Mouse (Mus musculus) layer of hippocampus, adult 8-10 months (tissue): ENCODE results near the gene Stpg4. TPM values are rescaled to one million over a fixed set of nuclear protein-coding genes. Genes with fewer than 3 reads are reported as not detected.

ENCODE experiments used
- DNase-seq, 2 experiments: peaks; one replicate each; pipeline ENCODE4 v3.0.0; 2022; ENCODE audit warnings: low spot score in 2 of 2
- total RNA-seq, 4 experiments: library from RNA; stranded (reverse); gene quantifications; 2 replicates each; pipeline ENCODE4 v1.2.4; 2022

Stpg4 gene
- total RNA-seq, result not detected

DNA sequence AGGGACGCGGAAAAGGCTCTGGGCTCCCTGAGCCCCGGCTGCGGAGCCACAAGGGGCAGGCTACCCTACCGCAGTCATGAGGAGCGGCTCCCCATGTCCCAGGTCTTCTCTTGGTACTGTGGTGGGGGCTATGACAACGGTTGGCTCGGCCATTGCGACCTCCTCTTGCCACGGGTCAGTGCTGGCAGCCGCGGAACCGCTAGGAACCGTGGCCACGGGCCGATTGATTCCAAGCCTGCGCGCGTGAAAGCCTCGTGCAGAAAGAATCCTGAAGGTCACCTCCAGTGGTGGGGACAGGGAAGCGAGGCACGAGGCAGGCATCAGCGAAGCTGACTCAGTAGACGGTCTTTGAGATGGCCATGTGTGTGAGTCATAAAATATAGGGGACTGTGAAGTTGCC lies at the start of gene Stpg4:
Gene Stpg4, minus strand, starts transcription at position 231 of the 400 bp plus-strand sequence.
- DNase-seq, result no peak

DNA sequence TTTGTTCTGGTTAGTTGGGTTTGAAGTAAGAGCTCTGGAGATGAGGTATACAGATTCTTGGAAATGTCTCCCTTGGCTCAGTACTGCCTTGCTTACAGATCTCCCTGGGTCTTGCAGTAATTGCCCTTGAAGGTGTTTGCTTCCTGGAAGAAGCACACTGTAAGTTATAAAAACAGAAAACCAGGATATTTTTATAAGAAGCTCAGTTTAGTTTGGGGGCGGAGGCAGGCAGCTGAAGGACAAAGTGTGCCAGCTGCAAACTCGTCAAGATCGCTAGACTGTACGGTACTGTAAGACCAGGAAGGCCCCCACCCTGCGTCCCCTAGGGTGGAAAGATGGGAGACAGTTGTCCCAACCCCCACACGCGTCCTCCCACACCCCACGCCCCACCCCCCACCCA lies 47.8 kb upstream of the Stpg4 start:
- DNase-seq, result no peak

DNA sequence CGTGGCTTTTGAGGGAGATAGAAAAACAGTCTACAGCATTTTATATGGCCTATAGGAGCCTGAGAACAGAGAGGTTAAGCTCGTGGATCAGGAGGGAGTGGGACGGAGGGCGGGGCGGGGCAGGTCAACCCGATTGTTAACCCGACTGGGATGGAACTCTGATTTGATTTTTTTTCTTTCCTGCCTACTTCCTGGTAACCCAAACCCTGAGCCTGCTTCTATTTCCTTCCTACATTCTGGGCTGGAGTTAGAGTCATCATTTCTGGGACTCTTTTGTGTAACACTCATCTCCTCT lies 46.9 kb upstream of the Stpg4 start:
- no peak for DNase-seq

DNA sequence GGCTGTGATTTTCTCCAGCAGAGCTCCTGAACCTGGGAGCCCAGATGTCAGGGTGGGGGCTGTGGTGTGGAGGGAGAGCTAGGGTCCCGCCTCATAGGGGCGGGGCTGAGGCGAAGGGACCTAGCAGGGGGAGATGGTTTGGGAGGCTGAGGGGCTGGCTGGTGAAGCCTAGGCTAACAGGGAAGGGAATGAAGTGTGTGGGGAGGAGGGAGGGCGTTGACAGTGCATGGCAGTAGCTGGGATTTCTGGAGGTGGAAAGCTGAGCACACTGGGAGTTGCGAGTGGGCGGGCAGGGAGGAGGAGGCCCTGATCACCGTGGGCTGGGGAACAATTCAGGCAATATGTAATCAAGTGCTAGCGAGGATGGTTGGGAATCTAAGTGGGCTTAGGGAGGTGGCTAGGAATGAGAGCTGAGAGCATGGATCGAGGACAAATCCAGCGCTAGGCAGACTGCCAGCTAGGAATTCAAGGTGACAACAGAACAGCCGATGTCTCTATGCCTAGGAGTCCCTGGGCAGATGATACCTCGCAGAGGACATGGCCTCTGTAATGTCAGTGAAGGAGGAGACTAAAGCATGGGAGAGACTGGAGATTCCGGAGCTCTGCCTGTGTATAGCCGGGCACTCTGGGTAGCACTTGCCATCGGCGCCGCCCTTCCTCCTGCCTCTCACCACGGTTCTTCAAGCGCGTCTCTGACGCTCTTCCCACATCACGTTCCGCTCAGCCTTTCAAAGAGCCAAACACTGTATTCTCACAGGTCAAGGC lies 46.4 kb upstream of the Stpg4 start:
- peak; percentile 50 to 67 for DNase-seq

DNA sequence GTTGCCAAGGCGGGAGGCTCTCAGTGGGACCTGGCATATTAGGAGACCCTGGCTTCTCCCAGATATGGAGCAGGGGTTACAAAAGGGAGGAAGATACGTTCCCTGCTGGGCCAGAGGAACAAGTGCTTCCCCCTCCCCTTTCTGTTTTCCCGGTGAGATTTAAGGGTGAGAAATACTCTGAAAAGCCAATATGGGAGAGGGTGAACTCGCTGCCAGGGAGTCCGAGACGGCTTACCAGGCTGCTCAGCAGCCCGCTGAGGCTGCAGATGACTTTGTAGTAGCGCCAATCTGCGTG lies 45.8 kb upstream of the Stpg4 start:
- DNase-seq, result no peak

- DNase-seq, result no peak
Measured at GRCm38 (mm10) chr17:87472879-87473278, 45.3 kb upstream of the Stpg4 start.

- no peak for DNase-seq
Measured at GRCm38 (mm10) chr17:87471661-87472060, 44.1 kb upstream of the Stpg4 start.

- no peak for DNase-seq
Measured at GRCm38 (mm10) chr17:87470797-87471196, 43.3 kb upstream of the Stpg4 start.

DNA sequence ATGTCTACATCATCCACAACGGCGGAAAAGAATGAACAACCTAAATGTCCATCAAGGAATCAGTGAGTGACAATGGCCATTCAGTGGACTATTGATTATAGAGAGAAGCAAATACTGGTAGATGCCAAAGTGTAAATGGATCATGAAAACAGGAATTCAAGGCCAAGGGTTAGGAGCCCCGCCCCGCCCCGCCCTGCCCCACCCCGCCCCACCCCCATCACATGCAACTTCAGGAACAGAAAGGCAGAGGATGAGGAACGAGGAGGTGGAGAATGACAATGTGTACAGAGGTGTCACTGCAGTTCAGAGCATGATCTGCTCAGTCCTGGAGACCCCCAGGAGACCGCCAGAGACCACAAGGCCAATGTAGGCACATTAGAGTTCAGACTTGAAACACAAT lies 42.7 kb upstream of the Stpg4 start:
- no peak for DNase-seq

- DNase-seq, result no peak
Measured at GRCm38 (mm10) chr17:87469428-87469827, 41.9 kb upstream of the Stpg4 start.

GRCm38 (mm10) chr17:87468616-87469015 lies 41.1 kb upstream of the Stpg4 start:
- DNase-seq, result no peak

- DNase-seq, result no peak
Measured at GRCm38 (mm10) chr17:87461499-87461896, 34.0 kb upstream of the Stpg4 start.

GRCm38 (mm10) chr17:87460669-87461498 lies 33.3 kb upstream of the Stpg4 start:
- no peak for DNase-seq

DNA sequence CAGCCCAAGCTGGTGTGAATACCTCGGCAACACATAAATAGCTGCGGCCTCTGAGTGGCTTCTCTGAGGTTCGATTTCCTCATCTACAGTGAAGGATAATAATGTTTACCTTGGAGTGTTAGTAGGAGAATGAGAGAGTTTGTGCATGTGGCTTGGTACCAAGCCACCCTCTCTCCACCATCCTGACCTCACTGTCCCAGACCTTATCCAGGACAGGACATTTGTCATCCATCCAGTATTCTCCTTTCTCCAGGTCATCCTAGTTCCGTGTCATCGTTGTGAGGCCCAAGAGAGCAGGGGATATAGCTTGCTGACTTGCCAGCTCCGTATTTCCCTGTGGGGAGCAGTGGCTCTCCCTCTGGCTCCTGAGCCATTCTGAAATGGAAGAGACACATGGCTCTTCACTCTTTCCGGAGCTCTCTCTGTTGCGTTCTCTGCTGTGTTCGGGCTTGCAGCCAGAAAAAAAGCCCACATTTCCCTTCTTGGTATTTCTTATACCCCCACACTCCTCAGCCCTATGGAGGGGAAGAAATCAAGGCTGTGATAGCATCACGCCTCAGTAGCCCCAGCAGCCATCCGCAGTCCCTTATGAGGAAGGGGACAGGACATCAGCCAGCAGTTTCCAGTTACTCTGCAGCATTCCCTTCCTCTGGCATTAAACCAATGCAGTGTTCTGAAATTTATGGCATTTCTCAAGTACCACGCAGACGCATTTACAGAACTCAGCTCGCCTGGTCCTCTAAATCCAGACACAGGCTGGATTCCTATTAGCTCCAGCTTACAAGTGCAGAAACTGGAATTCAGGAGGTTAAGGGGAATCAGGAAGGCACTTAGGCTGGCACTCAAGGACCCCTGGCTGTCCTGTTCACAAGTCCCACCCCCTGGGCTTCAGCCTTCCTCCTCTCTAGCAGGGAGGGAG lies 32.5 kb upstream of the Stpg4 start:
- DNase-seq, result peak; percentile 60 to 70

- DNase-seq, result no peak
Measured at GRCm38 (mm10) chr17:87458911-87459749, 31.6 kb upstream of the Stpg4 start.

DNA sequence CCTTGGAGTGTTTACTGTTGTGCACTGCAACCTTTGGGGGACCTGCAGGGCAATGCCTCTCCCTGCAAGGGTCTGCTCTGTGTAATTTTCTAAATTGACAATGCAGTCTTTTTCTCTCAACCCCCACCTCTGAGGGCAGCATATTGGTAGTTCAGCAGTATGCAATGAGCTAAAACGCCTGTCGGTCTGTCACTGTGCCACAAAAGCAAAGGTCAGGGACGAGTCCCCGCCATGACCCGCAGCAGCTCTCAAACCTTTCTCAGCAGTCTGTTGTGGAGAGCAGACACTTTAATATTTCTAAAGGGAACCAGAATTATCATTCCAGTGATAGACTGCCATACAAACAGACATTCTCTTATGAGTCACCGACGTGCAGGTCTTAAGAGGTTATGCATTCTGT lies 30.4 kb upstream of the Stpg4 start:
- DNase-seq, result no peak

- no peak for DNase-seq
Measured at GRCm38 (mm10) chr17:87454121-87454520, 26.6 kb upstream of the Stpg4 start.

DNA sequence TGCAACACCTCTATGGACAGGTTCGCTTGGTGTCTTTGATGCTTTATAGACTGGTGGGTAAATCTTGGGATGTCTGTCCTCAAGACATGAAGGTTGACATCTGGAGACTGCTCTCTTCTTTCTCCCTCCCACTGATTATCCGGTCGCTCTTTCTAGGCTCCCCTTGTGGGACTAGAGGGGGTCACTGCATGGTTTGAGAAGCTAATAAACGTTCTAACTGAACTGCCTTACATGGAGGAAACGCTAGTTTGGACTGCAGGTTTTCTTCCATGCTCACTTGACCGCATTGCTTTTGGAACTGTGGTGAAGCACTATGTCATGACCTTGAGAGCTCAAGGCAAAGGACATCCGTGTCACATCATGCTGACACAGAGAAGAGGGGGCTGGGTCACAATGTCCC lies 25.8 kb upstream of the Stpg4 start:
- no peak for DNase-seq

GRCm38 (mm10) chr17:87448881-87449280 lies 21.3 kb upstream of the Stpg4 start:
- DNase-seq, result no peak

- no peak for DNase-seq
Measured at GRCm38 (mm10) chr17:87448339-87448738, 20.8 kb upstream of the Stpg4 start.

- no peak for DNase-seq
Measured at GRCm38 (mm10) chr17:87447612-87448200, 20.2 kb upstream of the Stpg4 start.
